Mouse (Mus musculus) naive thymus-derived CD4-positive, alpha-beta T cell, adult 5 months (primary cell): ENCODE measurements around the gene Rad23a. TPM values are rescaled to one million over a fixed set of nuclear protein-coding genes. Genes with fewer than 3 reads are reported as not detected.

Source experiments
- polyA plus RNA-seq: library from polyadenylated mRNA; unstranded; fragments of 100-300 nt; shearing (Covaris generic); gene quantifications from one replicate; pipeline ENCODE4 v1.2.1, GENCODE M21; 2017

The Rad23a gene
- 153 TPM for polyA plus RNA-seq

GRCm38 (mm10) chr8:84840248-84840999, at the start of gene Rad23a:
Rad23a (minus strand) TSS chr8:84840665.

DNA sequence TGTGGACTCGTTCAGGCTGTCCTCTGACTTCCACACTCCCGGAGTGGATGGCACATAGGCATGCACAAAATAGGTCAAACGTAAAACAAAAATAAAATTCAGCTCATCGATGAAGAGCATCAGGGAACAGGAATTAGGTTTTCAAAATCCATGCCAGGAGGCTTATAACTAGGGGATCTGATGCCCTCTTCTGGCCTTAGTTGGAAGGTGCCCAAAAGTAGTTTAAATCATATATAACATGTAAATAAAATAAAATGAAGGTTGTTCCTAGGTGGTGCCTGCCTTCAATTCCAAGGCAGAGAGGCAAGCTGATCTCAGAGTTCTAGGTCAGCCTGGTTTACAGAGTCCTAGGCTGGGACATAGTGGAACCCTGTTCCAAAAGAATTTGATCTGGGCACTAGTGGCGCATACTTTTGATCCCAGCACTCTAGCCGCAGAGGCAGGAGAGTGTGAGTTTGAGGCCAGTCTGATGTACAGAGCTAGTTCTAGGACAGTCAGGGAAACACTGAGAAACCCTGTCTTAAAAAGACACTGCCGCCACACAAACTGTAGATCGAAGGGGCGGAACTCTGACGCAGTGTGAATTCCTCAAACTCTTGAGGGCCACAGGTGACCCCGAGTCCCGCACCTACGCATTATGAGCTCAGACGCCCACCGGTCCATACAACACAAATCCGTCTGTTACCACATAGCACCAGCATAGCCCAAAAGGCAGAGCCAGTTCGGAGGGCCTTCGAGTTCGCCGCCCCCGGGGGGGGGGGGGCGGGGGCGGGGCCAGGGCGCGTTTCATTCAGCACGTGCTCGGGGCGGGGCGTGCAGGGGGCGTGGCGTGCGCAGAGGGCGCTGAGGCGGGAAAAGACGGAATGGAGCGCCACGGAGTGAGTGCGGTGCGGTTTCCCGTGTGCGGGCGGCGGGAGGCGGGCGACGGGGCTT, 31.2 kb upstream of the Rad23a start, which contains the start of gene Syce2:
TSS of gene Syce2 (plus strand) at position 736 of the 933 bp plus-strand sequence.

GRCm38 (mm10) chr8:84856864-84857441, 16.5 kb upstream of the Rad23a start, which contains the start of gene Farsa:
Farsa (plus strand) TSS chr8:84856989.

DNA sequence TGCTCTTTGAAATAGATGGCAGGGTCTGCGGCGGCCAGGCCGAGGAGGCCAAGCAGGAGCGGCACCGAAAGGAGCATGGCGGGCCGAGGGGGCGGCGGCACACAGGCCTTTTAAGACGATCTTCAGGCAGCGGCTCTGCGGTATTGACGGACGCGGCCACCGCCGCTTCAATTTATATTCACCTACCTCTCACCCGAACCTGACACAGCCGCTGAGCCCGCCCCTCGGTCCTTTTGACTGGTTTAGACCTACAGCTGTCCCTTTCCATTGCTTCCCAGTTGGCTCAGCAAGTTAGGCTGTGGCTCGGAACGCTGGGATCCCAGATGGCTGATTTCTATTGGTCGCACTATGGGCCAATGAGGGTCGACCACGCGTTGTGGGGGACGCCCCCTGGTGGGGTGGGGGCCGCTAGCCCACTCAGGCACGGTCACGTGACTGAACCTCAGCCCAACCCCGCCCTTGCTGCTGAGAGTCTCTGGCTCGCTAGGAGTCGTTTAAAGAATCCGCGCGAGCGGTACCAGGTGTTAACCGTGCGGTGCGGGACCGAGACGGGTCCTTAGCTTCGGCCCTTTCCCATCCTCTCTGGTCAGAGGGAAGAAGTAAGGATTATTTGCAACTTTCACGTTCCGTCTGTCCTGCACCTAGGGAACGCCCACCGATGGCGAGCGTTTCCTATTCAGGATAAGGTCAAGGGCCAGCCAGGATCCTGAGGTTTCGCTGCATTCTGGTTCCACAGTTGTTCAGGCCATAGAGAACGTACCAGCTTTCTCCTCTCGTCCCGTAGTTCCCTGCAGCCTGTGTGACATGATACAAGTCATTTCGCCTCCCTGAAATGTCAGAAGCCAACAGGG, 6.5 kb upstream of the Rad23a start, which contains the start of gene Calr:
TSS of gene Calr (minus strand) at position 213 of the 851 bp plus-strand sequence.

GRCm38 (mm10) chr8:84831490-84831889, 9.0 kb downstream of the Rad23a start, which contains the start of gene Gadd45gip1:
Gadd45gip1 (plus strand) TSS chr8:84831522.

GRCm38 (mm10) chr8:84822723-84823122, 17.7 kb downstream of the Rad23a start, which contains the start of gene Dand5:
Dand5 (minus strand) TSS chr8:84822823.

DNA sequence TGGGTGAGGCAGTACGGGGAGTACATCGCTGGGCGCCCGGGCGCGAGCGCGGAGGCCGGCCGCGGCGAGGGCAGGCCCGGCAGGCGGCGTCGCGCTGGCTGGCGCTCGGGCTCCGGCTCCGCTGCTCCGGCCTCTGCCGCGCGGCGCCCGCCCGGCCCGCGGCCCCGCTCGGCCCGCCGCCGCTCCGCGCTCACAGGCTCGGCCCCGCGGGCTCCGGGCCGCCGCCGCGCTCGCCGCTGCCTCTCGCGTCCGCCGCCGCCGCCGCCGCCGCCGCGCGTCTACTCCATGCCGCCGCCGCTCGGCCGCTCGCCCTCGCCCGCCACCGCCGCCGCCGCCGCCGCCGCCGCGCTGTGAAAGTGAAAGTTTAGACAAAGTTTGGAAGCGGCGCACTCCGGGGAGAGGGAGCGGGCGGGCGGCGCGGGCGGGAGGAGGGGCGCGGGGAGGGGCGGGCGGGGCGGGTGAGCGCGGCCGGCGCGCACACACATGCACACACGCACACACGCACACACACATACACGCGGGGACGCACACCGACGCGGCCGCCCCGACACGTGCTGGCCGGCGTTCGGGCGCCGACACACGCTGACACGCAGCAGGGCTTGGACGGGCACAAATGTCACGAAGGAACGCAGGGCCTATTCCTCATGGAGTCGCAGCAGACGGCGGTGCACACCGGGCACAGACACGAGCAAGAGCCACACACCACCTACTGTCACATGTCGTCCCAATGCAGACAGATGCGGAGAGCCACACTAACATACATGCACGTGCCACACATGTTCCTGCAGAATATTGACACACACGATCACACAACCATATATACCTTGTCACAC, 40.2 kb downstream of the Rad23a start, which contains the start of gene Nfix:
TSS of gene Nfix (minus strand) at position 346 of the 833 bp plus-strand sequence.

Other genes starting within 250 kb of the Rad23a start
- 473 TPM for gene Ier2, start 177.8 kb downstream of the Rad23a start, polyA plus RNA-seq
- 79.3 TPM for gene Trmt1, start 154.4 kb downstream of the Rad23a start, polyA plus RNA-seq
- gene Nacc1, start 152.8 kb downstream of the Rad23a start, polyA plus RNA-seq, result 14.7 TPM
- not detected for gene Lyl1, start 139.2 kb downstream of the Rad23a start, polyA plus RNA-seq
- gene G430095P16Rik, start 117.7 kb downstream of the Rad23a start, polyA plus RNA-seq, result 15.7 TPM
- gene Nfix, start 40.3 kb downstream of the Rad23a start, polyA plus RNA-seq, result 12.9 TPM
- gene Dand5, start 17.8 kb downstream of the Rad23a start, polyA plus RNA-seq, result 1.7 TPM
- gene Gadd45gip1, start 9.1 kb downstream of the Rad23a start, polyA plus RNA-seq, result 25.6 TPM
- gene Calr, start 6.3 kb upstream of the Rad23a start, polyA plus RNA-seq, result 394 TPM
- gene Farsa, start 16.3 kb upstream of the Rad23a start, polyA plus RNA-seq, result 96.7 TPM
- gene Syce2, start 31.4 kb upstream of the Rad23a start, polyA plus RNA-seq, result 3.5 TPM
- 25.9 TPM for gene Gcdh, start 53.3 kb upstream of the Rad23a start, polyA plus RNA-seq
- gene Klf1, start 61.3 kb upstream of the Rad23a start, polyA plus RNA-seq, result 0.30 TPM
- 4.9 TPM for gene Dnase2a, start 67.9 kb upstream of the Rad23a start, polyA plus RNA-seq
- 0.39 TPM for gene Mast1, start 96.7 kb upstream of the Rad23a start, polyA plus RNA-seq
- not detected for gene Rtbdn, start 106.3 kb upstream of the Rad23a start, polyA plus RNA-seq
- gene Gm49661, start 128.8 kb upstream of the Rad23a start, polyA plus RNA-seq, result not detected
- gene Prdx2, start 128.9 kb upstream of the Rad23a start, polyA plus RNA-seq, result 93.0 TPM
- 63.4 TPM for gene Rnaseh2a, start 129.1 kb upstream of the Rad23a start, polyA plus RNA-seq
- 2,774 TPM for gene Junb, start 138.1 kb upstream of the Rad23a start, polyA plus RNA-seq
- gene Hook2, start 149.9 kb upstream of the Rad23a start, polyA plus RNA-seq, result 12.8 TPM
- not detected for gene Best2, start 173.9 kb upstream of the Rad23a start, polyA plus RNA-seq
- gene Asna1, start 184.6 kb upstream of the Rad23a start, polyA plus RNA-seq, result 22.6 TPM
- 180 TPM for gene Trir, start 186.2 kb upstream of the Rad23a start, polyA plus RNA-seq
- gene Tnpo2, start 196.2 kb upstream of the Rad23a start, polyA plus RNA-seq, result 27.8 TPM
- gene Fbxw9, start 219.4 kb upstream of the Rad23a start, polyA plus RNA-seq, result 4.1 TPM
- not detected for gene Gm5741, start 227.3 kb upstream of the Rad23a start, polyA plus RNA-seq
- gene Dhps, start 231.1 kb upstream of the Rad23a start, polyA plus RNA-seq, result 99.9 TPM
- 114 TPM for gene Wdr83os, start 240.1 kb upstream of the Rad23a start, polyA plus RNA-seq
- 18.4 TPM for gene Wdr83, start 240.6 kb upstream of the Rad23a start, polyA plus RNA-seq
- 109 TPM for gene Man2b1, start 242.6 kb upstream of the Rad23a start, polyA plus RNA-seq